Mouse (Mus musculus) spleen, adult 2 months (tissue): ENCODE measurements around the gene B430305J03Rik.

Experiments
- CTCF ChIP-seq: fragments of 200-500 bp; IDR thresholded peaks from 2 replicates; pipeline ENCODE4 v1.5.1; 2011; ENCODE audit warnings: mild to moderate bottlenecking, inconsistent platforms; ENCODE audit not compliant: insufficient read depth, insufficient read length, insufficient replicate concordance; ENCODE audit errors: extremely low read depth
- POLR2A ChIP-seq: fragments of 200-500 bp; IDR thresholded peaks from 2 replicates; pipeline ENCODE4 v1.6.1; 2011; ENCODE audit warnings: low read depth, low read length, inconsistent platforms

- TF ChIP-seq CTCF (no peak), POLR2A (no peak)
Measured at GRCm38 (mm10) chr3:61391564-61391963, 25.8 kb upstream of the B430305J03Rik start.
